Mouse (Mus musculus): ENCODE data around the gene Itga11.
A peak's percentile ranks its signal among the peaks of the same experiment; 100 is the strongest.

DNA sequence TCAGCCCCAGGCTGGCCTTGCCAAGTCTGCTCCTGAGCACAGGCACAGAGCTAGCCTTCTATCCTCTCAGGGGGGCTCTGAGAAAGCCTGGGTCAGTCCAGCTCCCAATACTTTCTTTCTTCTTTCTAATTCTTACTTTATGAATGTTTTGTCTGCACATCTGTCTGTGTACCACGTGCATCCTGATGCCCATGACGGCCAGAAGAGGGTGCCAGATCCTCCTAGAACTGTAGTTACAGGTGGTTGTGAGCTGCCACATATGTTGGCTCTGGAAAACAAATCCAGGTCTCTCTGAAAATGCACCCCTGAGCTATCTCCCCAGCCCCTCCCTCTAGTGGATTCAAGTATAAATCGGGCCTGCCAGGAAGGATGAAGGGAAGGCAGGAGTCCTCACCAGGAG lies 82.0 kb downstream of the Itga11 start:
- TF ChIP-seq CTCF (IDR thresholded peaks at IDR 0.05; ENCODE audit: low read depth, low read length) (peak; percentile 63), EP300 (IDR thresholded peaks at IDR 0.05; ENCODE audit: insufficient read depth, low read depth, low read length) (no peak)
